Mouse (Mus musculus) testis, postnatal 14 days (tissue): ENCODE measurements around the gene Scamp2.

Experiments used
- DNase-seq: peaks from one replicate; pipeline ENCODE4 v3.0.0; 2021; ENCODE audit warnings: low spot score

Scamp2 gene

DNA sequence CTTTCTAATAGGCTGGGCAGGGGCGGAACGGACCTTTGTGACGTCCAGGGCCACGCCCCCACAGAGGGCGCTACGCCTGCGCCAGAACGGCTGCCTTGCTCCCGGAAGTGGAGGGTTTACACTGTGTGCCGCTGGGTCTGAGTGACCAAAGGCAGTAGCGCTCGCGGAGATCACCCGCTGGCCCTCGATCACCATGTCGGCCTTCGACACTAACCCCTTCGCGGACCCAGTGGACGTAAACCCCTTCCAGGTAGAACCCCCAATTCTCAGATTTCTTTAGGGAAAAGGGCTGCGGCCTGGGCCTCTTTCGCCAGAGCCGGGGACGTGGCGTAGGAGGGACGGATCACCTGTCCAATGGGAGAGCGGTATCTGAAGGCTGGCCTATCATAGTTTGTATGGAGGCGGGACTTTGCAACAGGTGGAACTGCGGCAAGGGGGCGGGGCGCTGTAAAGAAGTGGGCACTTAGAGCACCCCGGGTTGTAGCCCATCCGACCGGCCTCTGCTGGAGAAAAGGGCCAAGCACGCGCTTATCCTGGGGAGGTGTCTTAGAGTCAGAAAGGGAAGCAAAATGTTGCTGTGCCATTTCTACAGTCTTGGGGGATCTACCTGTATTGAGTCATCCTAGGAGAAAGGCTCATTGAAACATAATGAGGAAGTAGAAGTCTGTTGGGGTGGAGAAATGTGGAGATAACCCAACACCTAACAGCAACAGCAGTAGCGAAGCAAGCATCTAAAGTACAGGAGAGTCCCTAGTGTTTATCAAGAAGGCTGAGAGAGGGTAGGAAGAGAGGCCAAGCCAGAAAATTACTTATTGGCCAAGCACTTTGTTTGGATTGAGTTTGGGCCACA, at the start of gene Scamp2:
Gene Scamp2 (plus strand): TSS at position 83 of the 850 bp plus-strand sequence.
- peak; percentile 93 for DNase-seq

DNA sequence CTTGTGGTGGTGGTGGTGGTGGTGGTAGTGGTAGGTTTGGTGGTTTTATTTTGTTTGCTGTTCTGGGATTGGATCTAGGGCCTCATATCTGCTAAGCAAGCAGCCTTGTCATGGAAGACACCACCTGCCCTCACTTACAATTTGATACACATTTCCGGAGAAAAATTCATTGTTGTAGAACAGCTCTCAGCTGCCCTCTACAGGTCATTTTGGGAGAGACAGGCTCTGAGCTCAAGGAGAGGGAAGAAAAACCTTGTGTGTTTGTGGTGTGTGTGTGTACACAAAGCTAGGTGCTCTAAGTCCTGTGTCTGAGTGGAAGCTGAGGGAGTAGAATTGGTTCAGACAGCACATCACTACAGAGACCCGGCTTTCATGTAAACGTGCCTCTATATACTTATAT, 43.6 kb upstream of the Scamp2 start:
- no peak for DNase-seq

- DNase-seq: no peak
Observed at GRCm38 (mm10) chr9:57520375-57521055, 40.2 kb upstream of the Scamp2 start.

- peak; percentile 93 for DNase-seq
Observed at GRCm38 (mm10) chr9:57521056-57521911, 39.5 kb upstream of the Scamp2 start, which contains the start of gene Cox5a. Gene Cox5a (plus strand): TSS chr9:57521274.

DNA sequence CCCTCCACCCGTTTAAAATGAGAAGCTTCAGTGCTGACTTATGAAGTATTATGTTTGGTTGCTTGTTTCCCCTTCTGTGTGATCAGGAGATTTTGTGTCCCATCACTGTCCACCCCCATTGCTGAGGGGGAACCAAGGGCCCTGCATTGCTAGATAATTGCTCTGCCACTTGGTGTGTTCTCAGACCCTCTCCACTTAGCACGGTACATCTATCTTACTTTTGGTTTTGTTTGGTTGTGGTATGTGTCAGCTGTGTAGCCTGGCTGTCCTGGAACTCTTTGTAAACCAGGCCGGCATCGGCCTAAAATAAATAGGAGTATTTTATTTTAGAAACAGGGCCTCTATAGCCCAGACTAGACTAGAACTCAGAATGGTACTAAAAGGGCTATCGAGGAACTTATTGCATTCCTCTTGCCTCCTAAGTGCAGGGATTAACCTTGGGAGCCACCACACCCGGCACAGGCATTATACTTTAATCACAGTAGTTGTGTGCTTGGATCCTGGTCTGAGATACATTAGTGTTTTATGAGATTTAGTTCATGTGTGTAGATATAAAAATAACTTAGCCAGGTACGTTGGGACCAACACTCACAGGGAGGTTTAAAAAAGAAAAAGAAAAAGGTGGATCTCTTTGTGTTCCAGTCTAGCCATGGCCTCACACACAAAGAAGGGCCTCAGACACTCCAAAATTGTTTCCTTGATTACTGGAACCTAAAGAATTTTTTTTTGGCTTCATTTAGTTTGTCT, 38.5 kb upstream of the Scamp2 start:
- no peak for DNase-seq

DNA sequence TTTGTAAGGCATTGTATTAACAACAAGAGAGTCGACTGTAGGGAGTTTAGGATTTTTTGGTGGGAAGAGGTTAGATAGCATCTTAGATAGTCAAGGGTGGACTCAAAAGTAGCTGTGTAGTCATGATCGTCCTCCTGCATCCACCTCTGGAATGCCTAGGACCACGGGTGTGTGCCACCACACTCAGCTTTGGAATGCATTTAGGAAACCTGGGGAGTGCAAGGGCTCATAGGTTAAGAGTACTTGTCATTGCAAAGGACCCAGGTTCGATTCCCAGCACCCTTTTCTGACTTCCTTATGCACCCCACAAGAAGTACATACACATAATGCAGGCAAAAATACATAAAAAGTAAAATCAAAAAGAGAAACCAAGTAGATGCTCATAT, 37.9 kb upstream of the Scamp2 start:
- DNase-seq: no peak

GRCm38 (mm10) chr9:57523754-57524153, 37.0 kb upstream of the Scamp2 start:
- no peak for DNase-seq

DNA sequence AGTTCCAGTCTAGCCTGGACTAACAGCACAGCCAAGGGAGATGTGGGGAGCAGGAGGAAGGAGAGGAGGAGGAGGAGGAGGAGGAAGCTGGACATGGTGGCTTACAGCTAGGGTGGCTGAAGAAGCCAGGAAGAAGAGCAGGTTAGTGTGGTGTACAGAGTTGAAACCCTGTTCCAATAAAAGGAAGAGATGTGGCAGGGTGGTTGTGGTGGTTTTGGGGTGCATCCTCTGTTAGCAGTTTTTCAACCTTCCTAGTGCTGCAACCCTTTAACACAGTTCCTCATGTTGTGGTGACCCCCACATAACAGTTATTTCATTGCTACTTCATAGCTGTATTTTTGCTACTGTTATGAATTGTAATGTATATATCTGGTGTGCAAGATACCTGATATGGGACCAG, 36.3 kb upstream of the Scamp2 start:
- no peak for DNase-seq

GRCm38 (mm10) chr9:57525516-57525915, 35.2 kb upstream of the Scamp2 start:
- DNase-seq: no peak

DNA sequence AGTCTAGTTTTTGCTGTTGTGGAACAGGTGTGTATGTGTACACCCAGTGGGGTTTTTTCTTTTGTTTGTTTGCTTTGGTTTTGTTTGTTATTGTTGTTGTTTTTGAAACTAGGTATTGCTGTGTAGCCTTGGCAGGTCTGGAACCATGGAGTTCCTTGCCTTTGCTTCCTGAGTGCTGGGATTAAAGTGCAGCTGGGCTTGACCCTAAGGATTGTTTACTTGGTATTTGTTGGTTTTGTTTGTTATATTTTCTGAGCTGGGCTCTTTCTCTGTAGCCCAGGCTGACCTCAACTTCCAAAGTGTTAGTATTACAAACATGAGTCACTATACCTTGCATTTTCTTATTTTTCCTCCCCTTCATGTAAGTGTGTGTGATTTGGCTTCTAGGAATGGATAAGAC, 34.3 kb upstream of the Scamp2 start:
- DNase-seq: no peak

- DNase-seq: no peak
Observed at GRCm38 (mm10) chr9:57531946-57532345, 28.8 kb upstream of the Scamp2 start.

- no peak for DNase-seq
Observed at GRCm38 (mm10) chr9:57536362-57536761, 24.4 kb upstream of the Scamp2 start.

DNA sequence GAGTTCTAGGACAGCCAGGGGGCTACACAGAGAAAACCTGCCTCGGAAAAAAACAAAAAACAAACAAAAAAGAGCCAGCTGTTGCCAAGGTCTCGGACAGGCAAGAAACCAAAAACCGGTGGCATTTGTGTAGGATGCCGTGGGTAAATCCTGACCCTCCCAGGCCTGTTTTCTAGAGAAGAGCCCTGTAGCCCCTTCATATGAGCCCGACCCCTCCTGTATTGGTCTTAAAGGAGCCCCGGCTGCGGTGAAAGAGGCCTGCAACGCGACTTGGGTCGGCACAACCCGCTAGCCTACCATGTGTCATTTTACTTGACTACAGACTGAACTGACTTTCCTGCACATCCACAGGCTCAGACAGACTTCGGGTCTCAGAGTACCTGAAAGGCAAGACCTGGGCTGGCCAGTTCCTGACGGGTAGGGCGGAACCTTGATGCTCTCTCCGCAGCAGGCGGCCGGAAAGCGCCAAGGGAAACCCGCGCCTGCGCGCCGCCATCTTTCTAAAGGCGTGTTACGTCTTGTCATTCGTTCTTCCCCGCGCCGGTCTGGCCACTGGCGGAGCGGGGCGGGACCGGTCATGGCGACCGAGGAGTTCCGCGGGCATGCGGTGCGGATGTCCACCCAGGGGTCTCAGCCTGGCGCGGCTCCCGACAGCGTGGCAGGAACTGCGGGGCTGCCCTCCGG, 23.6 kb upstream of the Scamp2 start, which contains the start of gene Fam219b:
Gene Fam219b (plus strand): TSS at position 485 of the 684 bp plus-strand sequence.
- peak; percentile 92 for DNase-seq

DNA sequence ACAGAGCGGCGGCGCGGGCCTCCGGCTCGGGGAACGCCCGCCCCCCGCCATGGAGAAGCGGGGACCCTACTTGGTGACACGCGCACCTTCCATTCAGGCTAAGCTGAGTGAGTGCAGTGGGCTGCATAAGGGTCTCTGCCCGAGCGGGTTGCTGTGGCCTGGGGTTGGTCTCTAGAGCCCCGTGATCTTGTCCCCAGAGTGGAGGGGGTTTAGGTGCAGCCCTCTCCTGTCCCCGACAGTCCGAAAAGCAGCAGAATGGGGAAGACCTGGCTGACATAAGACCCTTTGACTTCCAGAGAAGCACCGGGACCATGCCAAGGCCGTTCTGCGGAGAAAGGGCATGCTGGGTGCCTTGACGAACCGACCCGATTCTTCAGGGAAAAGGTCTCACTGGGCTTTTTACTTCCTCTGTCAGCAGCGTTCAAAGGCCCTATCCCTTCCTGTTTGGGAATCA, 23.0 kb upstream of the Scamp2 start:
- DNase-seq: no peak

- no peak for DNase-seq
Observed at GRCm38 (mm10) chr9:57539550-57539949, 21.2 kb upstream of the Scamp2 start.

DNA sequence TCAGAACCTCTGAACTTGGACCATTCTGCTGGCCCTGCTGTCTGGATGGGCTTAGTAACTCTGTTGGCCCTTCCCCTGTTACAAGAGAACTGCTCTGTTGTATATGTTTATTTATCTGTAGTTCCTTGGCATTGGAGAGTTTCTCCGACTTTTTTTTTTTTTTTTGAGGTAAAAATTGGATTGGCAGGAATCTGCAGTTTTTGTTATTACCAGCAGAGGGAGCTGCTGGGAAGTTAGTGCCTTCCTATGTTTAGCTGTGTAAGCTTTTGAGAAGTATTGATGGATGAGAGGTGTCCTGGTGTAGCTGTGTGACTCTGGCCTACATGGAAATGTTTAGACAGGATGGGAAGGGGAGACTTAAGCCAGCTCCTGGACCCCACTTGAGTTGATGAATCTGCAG, 19.4 kb upstream of the Scamp2 start:
- DNase-seq: no peak

GRCm38 (mm10) chr9:57543951-57544350, 16.8 kb upstream of the Scamp2 start:
- no peak for DNase-seq

DNA sequence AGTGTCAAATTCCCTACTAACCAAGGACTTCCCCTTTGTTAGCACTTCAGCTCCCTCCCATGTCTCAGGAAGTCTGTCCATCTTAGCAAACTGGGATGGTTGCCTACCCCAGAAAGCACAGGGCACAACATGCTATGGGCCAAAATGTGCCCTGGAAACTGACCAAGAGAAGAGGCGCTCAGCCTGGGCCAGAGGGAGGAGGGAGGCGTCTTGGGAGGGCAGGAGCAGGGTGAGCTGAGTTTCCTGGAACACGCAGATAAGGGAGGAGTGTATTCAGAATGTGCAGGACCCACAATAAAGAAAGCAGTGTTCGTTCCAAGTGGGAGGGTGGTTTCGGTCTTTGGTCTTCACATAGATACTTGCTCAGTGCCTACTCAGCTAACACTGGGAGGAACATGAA, 13.5 kb upstream of the Scamp2 start:
- DNase-seq: peak; percentile 90

GRCm38 (mm10) chr9:57547869-57548268, 12.9 kb upstream of the Scamp2 start:
- no peak for DNase-seq

GRCm38 (mm10) chr9:57549186-57549585, 11.6 kb upstream of the Scamp2 start:
- DNase-seq: no peak
